Mouse (Mus musculus): ENCODE data around the gene Napsa.

DNA sequence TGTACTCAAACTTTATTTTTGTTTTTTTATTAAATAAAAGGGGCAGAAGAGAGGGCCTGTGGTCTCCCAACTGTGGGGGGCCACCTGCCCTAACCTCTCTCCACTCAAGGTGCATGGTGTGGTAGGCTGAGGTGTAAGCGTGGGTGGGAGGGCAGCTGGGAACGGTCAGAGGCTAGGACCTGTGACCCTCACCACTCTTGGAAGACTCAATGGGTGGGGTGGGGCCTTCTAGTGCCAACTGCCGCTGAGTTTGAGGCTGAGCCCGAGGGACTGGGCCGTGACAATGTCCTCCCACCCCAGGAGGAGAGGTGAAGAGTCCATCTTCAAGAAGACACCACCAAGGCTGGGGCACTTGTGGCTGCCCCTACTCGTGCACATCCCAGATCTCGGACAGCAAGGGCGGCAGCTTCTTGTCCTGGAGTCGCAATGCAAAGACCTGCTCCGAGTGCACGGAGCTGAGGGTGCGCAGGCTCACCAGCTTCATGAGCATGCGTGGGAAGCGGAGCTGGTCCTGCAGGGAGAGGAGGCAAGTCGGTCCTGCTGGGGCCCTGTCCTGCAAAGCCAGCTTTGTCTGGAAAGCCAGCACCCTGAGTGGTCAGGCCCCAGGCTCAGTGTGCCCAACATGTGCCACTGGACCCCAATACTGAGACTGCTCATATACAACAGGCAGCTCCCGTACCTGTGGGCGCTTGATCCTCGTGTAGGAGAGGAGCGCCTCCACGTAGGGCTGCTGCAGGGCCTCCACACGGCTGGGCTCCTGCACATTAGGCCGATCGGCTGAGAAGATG, 22.4 kb upstream of the Napsa start:
- TF ChIP-seq GATA1 (IDR thresholded peaks at IDR 0.05; ENCODE audit: borderline replicate concordance, low read length) (no peak), FLI1 (IDR thresholded peaks at IDR 0.05; ENCODE audit: low read length) (no peak)
